Mouse (Mus musculus) stomach, postnatal 0 days (tissue): Measurements from ENCODE around the gene Nup98.

Experiments used
- CTCF ChIP-seq: IDR thresholded peaks from 2 replicates; pipeline ENCODE4 v1.5.1; 2016; ENCODE audit warnings: antibody characterized with exemption, low read depth, mild to moderate bottlenecking, moderate library complexity
- EP300 ChIP-seq: optimal IDR thresholded peaks from 2 replicates; pipeline ENCODE3; 2016; ENCODE audit warnings: antibody characterized with exemption

DNA sequence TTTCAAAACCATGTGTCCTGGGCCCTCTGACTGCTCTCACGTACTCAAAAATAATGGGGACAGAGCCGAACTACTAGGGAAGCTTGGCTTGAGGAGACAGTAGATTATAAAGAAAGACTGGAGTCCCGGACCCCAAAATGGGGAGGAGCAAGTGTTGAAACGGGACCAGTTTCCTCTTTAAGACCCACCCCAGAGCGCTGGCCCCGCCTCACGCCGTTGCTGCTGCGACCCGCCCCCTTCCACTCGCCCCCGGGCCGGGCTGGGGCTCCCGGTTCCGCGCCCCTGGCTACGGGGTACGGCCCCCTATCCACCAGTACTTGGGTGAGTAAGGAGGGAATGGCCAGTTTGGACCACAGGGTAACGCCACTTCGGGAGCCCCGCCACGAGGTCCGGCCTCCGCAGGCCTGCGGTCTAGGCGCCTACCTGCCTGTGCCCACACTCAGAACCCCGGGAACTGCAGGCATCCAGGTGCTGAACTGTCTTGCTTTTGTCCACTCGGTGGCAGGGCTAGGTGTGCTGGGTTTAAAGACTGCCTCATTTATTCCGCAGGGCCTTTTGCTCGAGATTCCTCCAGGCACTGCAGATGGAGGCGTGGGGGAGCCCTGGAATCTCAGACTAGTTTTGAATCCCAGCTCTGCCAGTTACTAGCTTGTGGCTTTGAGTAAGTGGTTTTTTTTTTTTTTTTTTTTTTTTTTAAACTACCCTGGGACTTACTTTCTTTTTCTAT, 13.0 kb upstream of the Nup98 start:
- TF ChIP-seq CTCF (no peak; the same call in 1 of the 2 replicates), EP300 (no peak)
